Mouse (Mus musculus) heart, adult 2 months (tissue): ENCODE results near the gene Pcid2.

Experiments
- CTCF ChIP-seq: fragments of 200-600 bp; IDR thresholded peaks from 2 replicates; pipeline ENCODE4 v1.8.1; 2022; ENCODE audit warnings: antibody characterized with exemption, mild to moderate bottlenecking, moderate library complexity
- EP300 ChIP-seq: fragments of 200-500 bp; IDR thresholded peaks from 2 replicates; pipeline ENCODE4 v1.6.1; 2011; ENCODE audit warnings: low read depth, low read length, control low read depth; ENCODE audit not compliant: insufficient read depth
- POLR2A ChIP-seq: fragments of 200-500 bp; IDR thresholded peaks from 2 replicates; pipeline ENCODE4 v1.6.1; 2011; ENCODE audit warnings: mild to moderate bottlenecking, low read depth, low read length, control low read depth; ENCODE audit not compliant: insufficient read depth

DNA sequence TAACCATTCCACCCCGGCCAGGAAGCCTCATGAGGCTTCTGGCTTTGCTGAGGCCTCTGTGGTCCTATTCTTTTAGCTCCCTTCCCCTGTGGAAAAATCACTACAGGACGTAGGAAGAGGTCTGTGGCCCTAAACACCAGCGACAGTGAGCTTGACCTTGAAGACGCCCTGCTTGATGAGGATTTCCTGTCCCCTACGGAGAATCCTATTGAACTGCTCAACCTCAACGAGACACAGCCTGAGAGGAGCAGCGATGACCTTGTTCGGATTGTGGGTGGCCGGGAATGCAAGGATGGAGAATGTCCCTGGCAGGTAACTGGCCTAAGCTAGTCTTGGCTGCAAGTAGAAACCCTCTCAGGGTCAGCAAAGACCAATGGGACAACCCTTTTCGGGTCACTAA lies 54.7 kb downstream of the Pcid2 start:
- TF ChIP-seq POLR2A (no peak), EP300 (no peak), CTCF (no peak)
